In the genomic region with DNA sequence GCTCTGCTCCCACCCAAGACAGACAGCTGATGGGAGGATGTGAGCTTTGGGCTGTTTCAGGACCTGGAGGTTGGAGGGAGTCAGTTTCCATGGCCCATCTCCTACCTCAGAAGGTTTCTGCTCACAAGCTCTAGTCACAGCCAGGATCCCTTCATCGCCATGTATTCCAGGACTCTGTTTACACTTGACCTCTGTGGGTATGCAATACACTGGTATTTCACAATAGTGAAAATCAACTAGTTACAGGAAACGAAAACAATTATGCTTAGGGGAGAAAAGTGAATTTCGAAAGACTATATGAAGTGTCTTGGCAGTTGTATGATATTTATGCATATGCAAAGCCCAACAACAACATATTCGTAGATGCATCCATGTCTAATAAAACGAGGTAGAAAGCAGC, we compare ENCODE assay signal across 23 mouse cellular contexts.
"Had no signal": no experiment of that assay in that cellular context is flagged by ENCODE, and none has a peak within 500 bp of the region (broad histone marks: within the 10 kb centered on the region; RNA-seq: fewer than 3 reads in every experiment).

No protein-coding gene starts in this region.

- H3K4me3 ChIP-seq: heart, adult 2 months; heart, embryonic 12.5 days; hindbrain, embryonic 10.5 days; hindbrain, embryonic 12.5 days; intestine, embryonic 15.5 days; layer of hippocampus, adult 2 months; left cerebral cortex, adult 2 months; limb, embryonic 10.5 days; limb, embryonic 12.5 days had no signal

- ATAC-seq: forebrain, postnatal 0 days; hindbrain, embryonic 16.5 days; inflammation-experienced regulatory T-cells, adult 6 months; intestine, embryonic 15.5 days; intestine, postnatal 0 days had no signal

- H3K36me3 ChIP-seq: heart, embryonic 12.5 days; hindbrain, embryonic 10.5 days; hindbrain, embryonic 12.5 days; intestine, embryonic 15.5 days; limb, embryonic 10.5 days; limb, embryonic 12.5 days had no signal

- H3K9ac ChIP-seq: forebrain, postnatal 0 days; heart, embryonic 12.5 days; hindbrain, embryonic 12.5 days; hindbrain, embryonic 14.5 days; intestine, embryonic 15.5 days; limb, embryonic 12.5 days had no signal

- H3K27me3 ChIP-seq: heart, embryonic 12.5 days; hindbrain, embryonic 12.5 days; intestine, embryonic 15.5 days; limb, embryonic 12.5 days had no signal

- H3K4me2 ChIP-seq: heart, embryonic 12.5 days; hindbrain, embryonic 12.5 days; hindbrain, embryonic 14.5 days; intestine, embryonic 15.5 days; limb, embryonic 12.5 days had no signal

- H3K4me1 ChIP-seq: heart, embryonic 12.5 days; hindbrain, embryonic 10.5 days; hindbrain, embryonic 12.5 days; intestine, embryonic 15.5 days; limb, embryonic 10.5 days; limb, embryonic 12.5 days had no signal

- H3K27ac ChIP-seq: heart, adult 2 months; hindbrain, embryonic 10.5 days; hindbrain, embryonic 12.5 days; hindbrain, embryonic 14.5 days; intestine, embryonic 15.5 days; layer of hippocampus, adult 2 months; left cerebral cortex, adult 2 months; limb, embryonic 10.5 days; limb, embryonic 12.5 days had no signal

- DNase-seq: forebrain, postnatal 0 days; gastrocnemius, postnatal 14 days; gastrocnemius, postnatal 36 days; heart, adult 2 months; heart, postnatal 10 days; heart, postnatal 4 days; kidney, adult 18-20 months; kidney, adult 8-10 months; kidney, postnatal 10 days; kidney, postnatal 25 days; kidney, postnatal 4 days had no signal

- H3K9me3 ChIP-seq: heart, embryonic 12.5 days; hindbrain, embryonic 10.5 days; hindbrain, embryonic 12.5 days; intestine, embryonic 15.5 days; limb, embryonic 10.5 days; limb, embryonic 12.5 days had no signal
